Mouse (Mus musculus): ENCODE data around the gene Mknk2.

GRCm38 (mm10) chr10:80656130-80656862 lies 21.6 kb downstream of the Mknk2 start:
- TF ChIP-seq CTCF (IDR thresholded peaks at IDR 0.05; ENCODE audit: low read depth) (no peak), EP300 (IDR thresholded peaks at IDR 0.05; ENCODE audit: low read depth) (no peak)
